Mouse (Mus musculus): ENCODE measurements at regions not wholly inside any gene's neighbourhood (a gene's known extent, or its start where the extent isn't known, plus 50 kb on each side); places are given as distances from the start of the nearest gene placed in this dataset.

GRCm38 (mm10) chr5:124953000-124953399, 50.0 kb upstream of the Rflna start:
- Histone ChIP-seq H3K4me1 (peaks cover 10% of the 10 kb centered on the region), H3K9me3 (peaks cover 18% of the 10 kb centered on the region), H3K27me3 (replicated peaks) (peaks cover 54% of the 10 kb centered on the region), H3K4me3 (replicated peaks) (no peak overlapping the region), H3K36me3 (replicated peaks; ENCODE audit: low read length) (no peaks in the 10 kb centered on the region)
- no peak for TF ChIP-seq FLI1 (IDR thresholded peaks at IDR 0.05; ENCODE audit: low read length)
- no peak for TF ChIP-seq GATA1 (IDR thresholded peaks at IDR 0.05; ENCODE audit: borderline replicate concordance, low read length)
